Mouse (Mus musculus) c-Kit-positive CD71-positive TER-119-negative erythroid progenitor cells, embryonic 14.5 days (primary cell): ENCODE results near the gene Dthd1.

Source experiments
- DNase-seq: peaks from one replicate; pipeline ENCODE4 v3.0.0-alpha.2; 2013; ENCODE audit warnings: low read depth

Gene Dthd1

GRCm38 (mm10) chr5:62813402-62814071 lies at the start of gene Dthd1:
Gene Dthd1 (plus strand): TSS chr5:62813823.
- DNase-seq = no peak

GRCm38 (mm10) chr5:62764161-62764560 lies 49.5 kb upstream of the Dthd1 start:
- no peak for DNase-seq

GRCm38 (mm10) chr5:62765459-62765783 lies 48.2 kb upstream of the Dthd1 start:
- DNase-seq = no peak

GRCm38 (mm10) chr5:62765784-62766701 lies 47.6 kb upstream of the Dthd1 start, which contains the start of gene Arap2:
Gene Arap2 (minus strand): TSS chr5:62766159.
- DNase-seq = no peak

DNA sequence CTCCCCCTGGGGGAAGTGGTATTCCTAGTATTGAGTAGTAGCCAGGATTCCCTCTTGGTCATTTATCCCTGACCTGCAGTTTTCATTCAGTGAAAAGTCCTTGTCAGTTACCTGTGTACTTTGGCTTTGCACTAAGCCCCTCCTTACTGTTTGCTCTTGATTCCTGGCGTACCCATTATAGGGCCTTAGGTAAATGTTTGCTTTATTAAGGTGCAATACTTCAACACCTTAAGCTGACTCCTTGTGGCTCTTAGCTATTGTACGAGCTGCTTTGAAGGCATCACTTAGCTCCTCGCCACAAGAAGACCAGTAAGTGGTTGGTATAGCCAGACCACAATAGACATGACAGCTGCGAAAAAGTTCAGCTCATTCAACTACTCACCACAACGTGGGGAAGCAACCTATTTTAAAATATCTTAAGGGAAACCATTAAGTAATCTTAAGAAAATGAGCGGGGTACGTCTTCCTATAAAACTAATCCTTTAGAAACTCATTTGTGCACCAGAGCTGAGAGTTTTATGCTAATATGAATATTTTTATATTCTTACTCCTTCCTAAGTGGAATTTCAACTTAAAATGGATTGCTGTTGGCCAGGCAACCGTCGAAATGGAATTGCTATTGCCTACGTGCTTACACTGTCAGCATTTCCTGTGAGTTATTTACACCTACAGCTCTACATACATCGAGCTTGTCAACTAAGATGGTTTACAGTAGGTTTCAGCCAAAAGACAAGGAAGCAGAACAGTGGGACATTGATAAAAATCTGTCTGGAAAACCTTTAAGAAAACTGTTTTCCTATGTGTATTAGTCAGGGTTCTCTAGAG lies 41.6 kb upstream of the Dthd1 start:
- DNase-seq = no peak

DNA sequence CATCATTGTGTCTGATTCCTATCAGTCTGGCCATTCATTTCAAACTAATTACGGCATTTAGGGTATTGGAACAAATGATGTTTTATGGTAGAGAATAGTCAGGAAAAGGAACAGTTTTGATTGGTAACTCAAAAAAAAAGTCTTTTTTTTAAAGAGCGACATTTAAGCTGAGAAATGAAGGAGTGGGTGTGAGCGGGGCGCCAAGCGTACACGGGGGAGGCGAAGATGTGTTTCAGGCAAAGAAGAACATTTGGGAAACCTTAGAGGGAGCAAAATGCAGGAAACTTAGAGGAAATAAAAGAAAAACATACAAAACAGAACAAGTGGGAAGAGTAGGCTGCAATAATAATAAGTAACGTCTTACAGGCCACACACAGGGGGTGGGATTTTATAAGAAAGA lies 35.8 kb upstream of the Dthd1 start:
- no peak for DNase-seq

DNA sequence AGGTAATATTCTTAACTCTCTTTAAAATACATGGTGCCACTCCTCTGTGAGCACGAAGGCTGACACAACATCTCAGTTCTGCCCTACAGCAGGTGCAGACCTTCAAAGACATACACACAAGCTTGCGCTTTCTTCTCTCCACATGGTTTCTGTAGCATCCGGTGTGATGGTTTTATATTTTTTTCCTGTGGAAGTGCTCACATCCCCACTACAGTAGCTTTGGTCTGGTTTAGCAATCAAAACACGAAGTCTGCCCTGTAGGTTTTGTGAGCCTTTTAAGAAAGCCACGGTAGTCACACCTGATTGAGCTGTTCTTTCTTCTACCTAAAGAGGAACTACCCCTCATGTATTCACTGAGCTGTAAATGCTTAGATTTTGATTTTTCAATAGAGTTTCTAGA lies 34.9 kb upstream of the Dthd1 start:
- no peak for DNase-seq

DNA sequence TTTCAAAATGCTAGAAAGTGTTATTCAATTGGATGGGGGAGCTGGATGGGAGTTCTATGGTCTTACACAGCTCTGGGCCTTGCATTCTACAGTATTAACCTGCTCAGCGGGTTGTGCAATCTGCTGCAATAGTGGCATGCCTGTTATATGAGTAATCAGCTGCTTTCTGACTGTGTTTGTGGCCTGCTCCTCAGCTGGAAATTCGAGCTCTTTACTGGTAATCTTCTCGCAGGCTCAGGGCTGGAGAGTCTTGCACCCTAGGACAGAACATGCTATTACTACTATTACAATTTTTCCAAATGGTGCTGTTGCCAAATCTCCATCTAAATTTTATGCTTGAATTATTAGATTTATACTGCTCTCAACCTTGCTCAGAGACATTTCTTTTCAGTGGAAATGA lies 26.8 kb upstream of the Dthd1 start:
- no peak for DNase-seq

- DNase-seq = no peak
Measured at GRCm38 (mm10) chr5:62790921-62791564, 22.6 kb upstream of the Dthd1 start.

- DNase-seq = no peak
Measured at GRCm38 (mm10) chr5:62792776-62793175, 20.8 kb upstream of the Dthd1 start.

- DNase-seq = no peak
Measured at GRCm38 (mm10) chr5:62814072-62814414, 420 bp downstream of the Dthd1 start.

GRCm38 (mm10) chr5:62815741-62816140 lies 2.1 kb downstream of the Dthd1 start:
- no peak for DNase-seq

DNA sequence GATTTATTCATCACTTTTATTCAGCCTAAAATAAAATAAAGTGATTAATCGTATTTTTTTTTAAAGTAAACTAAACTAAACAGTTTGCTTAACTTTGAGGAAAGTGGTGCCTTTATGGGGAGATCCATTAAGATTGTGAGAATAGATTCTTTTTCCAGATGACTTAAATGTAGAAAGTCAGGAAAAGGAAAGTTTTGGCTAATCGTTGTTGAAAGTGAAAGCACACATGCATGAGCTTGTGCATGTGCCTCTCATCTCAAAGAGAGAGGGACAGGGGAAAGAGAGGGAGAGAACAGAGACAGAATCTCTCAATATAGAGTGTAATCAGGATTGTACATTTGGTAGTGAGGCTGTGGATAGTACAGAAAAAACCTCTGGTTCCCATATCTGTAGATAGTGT lies 5.9 kb downstream of the Dthd1 start:
- DNase-seq = no peak

GRCm38 (mm10) chr5:62820363-62821271 lies 7.0 kb downstream of the Dthd1 start:
- DNase-seq = no peak

- no peak for DNase-seq
Measured at GRCm38 (mm10) chr5:62842955-62843730, 29.5 kb downstream of the Dthd1 start.

GRCm38 (mm10) chr5:62846571-62847131 lies 33.0 kb downstream of the Dthd1 start:
- no peak for DNase-seq

- DNase-seq = no peak
Measured at GRCm38 (mm10) chr5:62851337-62851736, 37.7 kb downstream of the Dthd1 start.

- DNase-seq = no peak
Measured at GRCm38 (mm10) chr5:62854361-62854844, 40.8 kb downstream of the Dthd1 start.

- no peak for DNase-seq
Measured at GRCm38 (mm10) chr5:62857502-62857901, 43.9 kb downstream of the Dthd1 start.

DNA sequence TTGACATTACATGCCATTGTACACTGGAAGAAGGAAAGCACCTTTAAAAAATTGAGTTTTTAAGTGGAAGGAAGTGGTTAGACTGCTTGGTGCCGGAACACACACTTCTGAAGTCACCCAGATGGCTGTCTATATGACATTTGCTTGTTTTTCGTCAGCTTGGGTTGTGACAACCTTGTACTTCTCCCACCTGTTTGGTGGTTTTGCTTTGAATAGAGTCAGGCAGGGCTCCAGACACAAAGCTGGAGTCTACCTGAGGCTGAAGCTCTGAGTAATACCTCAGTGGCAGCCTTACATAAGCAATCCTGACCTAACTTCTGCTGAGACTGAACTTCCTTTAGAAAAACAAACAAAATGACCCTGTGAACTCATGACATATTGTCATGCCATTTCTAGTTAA lies 44.7 kb downstream of the Dthd1 start:
- DNase-seq = no peak
